Mouse (Mus musculus) brain, embryonic 14.5 days (tissue): ENCODE measurements at regions not wholly inside any gene's neighbourhood (a gene's known extent, or its start where the extent isn't known, plus 50 kb on each side); places are given as distances from the start of the nearest gene placed in this dataset.

Experiments
- CTCF ChIP-seq: fragments of 200-500 bp; IDR thresholded peaks from 2 replicates; pipeline ENCODE4 v1.5.1; 2012; ENCODE audit warnings: inconsistent platforms, mild to moderate bottlenecking, moderate library complexity, borderline replicate concordance; ENCODE audit not compliant: insufficient read depth, insufficient read length; ENCODE audit errors: extremely low read depth
- POLR2A ChIP-seq: fragments of 200-500 bp; IDR thresholded peaks from 2 replicates; pipeline ENCODE4 v1.6.1; 2012; ENCODE audit warnings: mild to moderate bottlenecking, inconsistent platforms, borderline replicate concordance; ENCODE audit not compliant: poor library complexity, insufficient read depth, insufficient read length, severe bottlenecking; ENCODE audit errors: extremely low read depth

DNA sequence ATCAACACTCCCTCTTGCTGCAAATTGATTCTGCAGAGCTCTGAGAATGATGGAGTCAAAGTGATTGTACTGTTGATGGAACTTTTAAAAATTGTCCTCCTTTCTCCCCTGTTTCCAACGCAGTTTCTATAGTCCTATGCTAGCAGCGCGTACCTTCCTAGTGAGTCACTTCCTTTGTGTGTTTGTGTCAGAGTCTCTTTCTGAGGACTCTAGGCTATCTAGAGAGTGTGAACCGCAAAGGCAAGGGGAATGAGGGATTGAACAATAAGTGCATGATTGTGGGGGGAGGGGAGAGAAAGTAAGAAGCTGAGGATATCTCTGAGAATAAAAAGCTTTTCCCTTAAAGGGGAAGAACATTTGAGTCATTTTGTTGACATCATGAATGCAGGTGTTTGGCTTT, 188.5 kb upstream of the Hcn1 start:
- TF ChIP-seq POLR2A: no peak
- TF ChIP-seq CTCF: no peak
